Mouse (Mus musculus) small intestine, adult 2 months (tissue): ENCODE results near the gene Mb. TPM values are rescaled to one million over a fixed set of nuclear protein-coding genes. Genes with fewer than 3 reads are reported as not detected.

ENCODE experiments used
- H3K27ac ChIP-seq: fragments of 200-500 bp; 2 replicates; pipeline ENCODE4 v1.5.1; 2012; ENCODE audit warnings: low read depth, low read length, control low read depth, inconsistent platforms; ENCODE audit not compliant: insufficient read depth
- H3K27me3 ChIP-seq: fragments of 200-500 bp; 2 replicates; pipeline ENCODE4 v1.6.1; 2012; ENCODE audit warnings: mild to moderate bottlenecking, moderate library complexity, low read length, inconsistent platforms; ENCODE audit not compliant: control insufficient read depth, insufficient read depth
- H3K36me3 ChIP-seq: fragments of 200-500 bp; 2 replicates; pipeline ENCODE4 v1.6.1; 2012; ENCODE audit warnings: mild to moderate bottlenecking, low read length, control low read depth, inconsistent platforms; ENCODE audit not compliant: control insufficient read depth, insufficient read depth
- H3K4me1 ChIP-seq: fragments of 200-500 bp; 2 replicates; pipeline ENCODE4 v1.6.1; 2012; ENCODE audit warnings: low read length, inconsistent platforms, mixed read lengths; ENCODE audit not compliant: control insufficient read depth, insufficient read depth, insufficient read length
- H3K4me3 ChIP-seq: fragments of 200-500 bp; 2 replicates; pipeline ENCODE4 v1.5.1; 2012; ENCODE audit warnings: low read depth, mild to moderate bottlenecking, control low read depth, inconsistent platforms, low read length, moderate library complexity
- CTCF ChIP-seq: fragments of 200-500 bp; IDR thresholded peaks from 2 replicates; pipeline ENCODE4 v1.5.1; 2012; ENCODE audit warnings: low read depth, mild to moderate bottlenecking, control low read depth, inconsistent platforms, low read length, moderate library complexity, mixed read lengths; ENCODE audit not compliant: insufficient replicate concordance, insufficient read length; ENCODE audit errors: extremely low read depth
- POLR2A ChIP-seq: fragments of 200-500 bp; IDR thresholded peaks from 2 replicates; pipeline ENCODE4 v1.6.1; 2012; ENCODE audit warnings: low read depth, mild to moderate bottlenecking, control low read depth, inconsistent platforms, low read length, moderate library complexity
- WGBS: fragments of 180-500 bp; shearing (Covaris S2); methylation state at CpG from one replicate; pipeline ENCODE4 v1.1.7; 2018; 5-methylcytosine and 5-hydroxymethylcytosine counted together
- polyA plus RNA-seq: library from polyadenylated mRNA; depleted of rRNA; stranded (reverse); fragments of >200 nt; gene quantifications from 2 replicates; pipeline ENCODE4 v1.2.3, GENCODE M21; 2012

The Mb gene
- polyA plus RNA-seq, 1 experiment = not detected

DNA sequence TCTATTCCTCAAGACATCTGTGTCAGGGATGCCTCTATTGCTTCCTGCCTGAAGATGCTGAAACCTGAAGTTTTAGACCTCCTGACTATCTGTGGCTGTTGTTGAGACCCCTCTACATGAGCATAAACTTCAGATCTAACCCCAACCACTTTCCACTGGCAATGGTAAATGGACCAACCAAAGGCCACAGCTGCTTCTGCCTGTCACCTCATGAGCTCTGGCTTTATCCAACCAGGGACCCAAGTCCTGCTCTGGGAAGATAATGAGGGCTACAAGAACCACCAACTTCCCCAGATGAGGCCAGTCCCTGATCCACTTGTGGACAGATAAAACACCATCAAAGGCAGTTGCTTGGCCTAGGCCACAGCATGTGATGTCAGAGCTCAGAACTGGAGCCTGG is 32.6 kb downstream of the Mb start:
- Histone ChIP-seq H3K27ac (no peak overlapping the region), H3K4me1 (no peaks in the 10 kb centered on the region), H3K27me3 (no peaks in the 10 kb centered on the region), H3K4me3 (no peak overlapping the region), H3K36me3 (no peaks in the 10 kb centered on the region)
- TF ChIP-seq CTCF = no peak
- no peak for TF ChIP-seq POLR2A

DNA sequence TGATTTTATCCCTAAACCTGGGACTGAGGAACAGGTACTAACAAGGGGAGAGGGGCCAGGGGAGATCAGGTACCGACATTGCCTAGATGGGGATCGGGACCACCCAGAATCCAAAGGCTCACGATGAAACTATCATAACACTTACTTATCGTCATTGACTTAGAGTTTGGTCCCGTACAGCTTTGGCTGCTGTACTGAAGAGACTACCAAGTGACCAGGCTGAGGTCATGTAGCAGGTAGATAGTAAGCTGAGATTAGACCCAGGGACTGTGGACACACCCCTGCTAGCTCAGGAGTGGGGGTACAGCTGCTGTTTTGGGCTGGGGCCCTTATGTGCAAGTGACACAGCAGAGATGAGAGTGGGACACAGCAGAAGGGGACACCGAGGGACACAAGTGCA is 34.0 kb downstream of the Mb start:
- TF ChIP-seq POLR2A (no peak), CTCF (no peak)
- 89% methylated on average over 6 of the region's 6 CpGs for WGBS
- no peak overlapping the region for H3K27ac ChIP-seq

DNA sequence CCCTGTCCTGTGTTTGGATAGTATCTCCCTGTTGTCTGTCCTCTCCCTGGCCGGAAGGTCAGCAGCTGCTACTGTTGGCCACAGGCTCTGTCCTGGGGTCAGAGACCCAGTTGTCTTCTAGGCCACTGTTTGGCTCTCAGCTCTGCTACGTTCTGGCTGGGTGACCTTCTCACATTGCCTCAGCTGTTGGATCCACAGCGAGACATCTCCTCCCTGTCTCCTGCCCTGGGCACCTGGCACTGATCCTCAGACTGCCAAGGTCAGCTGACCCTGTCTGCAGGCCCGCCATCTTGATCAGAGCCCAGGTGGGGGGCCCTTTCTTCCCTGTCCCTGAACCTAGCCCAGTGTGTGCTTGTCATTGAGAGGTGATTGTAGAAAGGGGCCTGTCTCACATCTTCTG is 35.5 kb downstream of the Mb start:
- no peak for TF ChIP-seq POLR2A
- no peak for TF ChIP-seq CTCF
- Histone ChIP-seq H3K4me1 (no peaks in the 10 kb centered on the region), H3K27ac (no peak overlapping the region), H3K36me3 (no peaks in the 10 kb centered on the region), H3K4me3 (no peak overlapping the region), H3K27me3 (no peaks in the 10 kb centered on the region)
- 66% methylated on average over 4 of the region's 4 CpGs for WGBS

More for the DNA sequence above, 34.0 kb downstream of the Mb start:
- H3K36me3 ChIP-seq = no peaks in the 10 kb centered on the region
- H3K4me3 ChIP-seq = no peak overlapping the region
- H3K4me1 ChIP-seq = no peaks in the 10 kb centered on the region
- no peaks in the 10 kb centered on the region for H3K27me3 ChIP-seq

DNA sequence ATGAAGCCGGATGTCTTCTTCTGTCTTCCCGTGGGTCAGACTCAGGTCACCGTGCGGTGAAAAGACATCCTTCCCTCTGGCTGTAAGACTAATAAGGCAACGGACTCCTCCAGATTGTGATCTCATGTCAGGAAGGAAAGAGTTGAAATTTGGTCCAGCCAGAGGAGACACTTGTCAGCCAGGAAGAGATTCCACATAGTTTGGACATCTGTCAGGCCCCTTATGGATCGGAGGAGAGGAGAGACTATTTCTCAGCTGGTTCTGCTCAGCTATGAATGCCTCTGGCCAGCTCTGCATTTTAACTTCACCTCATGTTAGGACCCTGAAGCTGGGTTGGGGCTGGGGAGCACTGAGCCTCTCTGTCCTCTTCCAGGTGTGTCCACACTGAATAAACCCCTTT is 36.0 kb downstream of the Mb start:
- Histone ChIP-seq H3K27me3 (no peaks in the 10 kb centered on the region), H3K36me3 (no peaks in the 10 kb centered on the region), H3K27ac (no peak overlapping the region), H3K4me1 (no peaks in the 10 kb centered on the region), H3K4me3 (no peak overlapping the region)
- TF ChIP-seq CTCF = no peak
- no peak for TF ChIP-seq POLR2A
- WGBS = 57% methylated on average over 6 of the region's 6 CpGs

DNA sequence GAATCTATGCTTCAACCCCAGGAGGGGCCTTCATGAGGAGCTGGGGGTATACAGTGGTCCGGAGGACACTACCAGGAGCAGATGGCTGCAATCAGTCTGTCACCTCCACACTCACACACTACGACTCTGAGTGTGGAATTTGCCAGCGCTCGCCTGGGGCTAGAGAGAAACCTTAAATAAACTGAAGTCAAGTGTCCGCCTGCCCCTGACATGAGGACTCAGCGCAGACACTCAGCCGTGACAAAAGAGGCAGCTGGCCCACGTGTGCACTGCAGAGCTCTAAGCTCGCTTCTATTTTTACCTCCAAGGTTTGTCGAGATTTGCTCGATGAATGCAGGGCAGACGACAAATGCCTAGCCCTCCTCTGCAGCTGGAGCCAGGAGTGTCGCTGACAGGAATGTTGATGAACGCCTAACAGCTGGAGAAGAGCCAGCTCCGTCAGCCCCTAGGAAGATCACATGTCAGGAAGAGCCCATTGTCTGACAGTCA is 36.7 kb downstream of the Mb start:
- 19% methylated on average over 15 of the region's 15 CpGs for WGBS
- no peaks in the 10 kb centered on the region for H3K36me3 ChIP-seq
- H3K27ac ChIP-seq = no peak overlapping the region
- H3K4me3 ChIP-seq = no peak overlapping the region
- TF ChIP-seq POLR2A = no peak
- TF ChIP-seq CTCF = no peak
- H3K4me1 ChIP-seq = no peaks in the 10 kb centered on the region
- H3K27me3 ChIP-seq = no peaks in the 10 kb centered on the region

DNA sequence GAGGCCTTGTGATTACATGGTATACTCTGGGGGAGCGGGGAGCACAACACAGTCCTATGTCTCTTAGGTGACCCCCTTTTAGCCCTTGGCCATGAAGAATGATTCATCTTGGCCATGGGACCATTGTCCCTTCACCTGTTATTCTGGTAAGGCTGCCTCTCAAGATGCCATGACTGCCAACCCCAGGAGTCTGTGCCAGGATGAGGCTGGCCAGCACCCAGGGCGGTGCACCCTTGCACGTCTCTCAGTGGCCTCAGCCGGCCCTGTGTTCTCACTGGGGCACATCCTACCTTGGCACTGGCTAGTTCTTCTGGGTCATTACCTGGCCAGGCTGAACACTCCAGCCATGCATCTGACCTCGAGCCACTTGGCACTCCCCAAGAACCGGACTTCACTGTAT is 41.6 kb downstream of the Mb start:
- no peak overlapping the region for H3K27ac ChIP-seq
- no peaks in the 10 kb centered on the region for H3K36me3 ChIP-seq
- 82% methylated on average over 6 of the region's 6 CpGs for WGBS
- TF ChIP-seq POLR2A (no peak), CTCF (no peak)
- no peak overlapping the region for H3K4me3 ChIP-seq
- H3K27me3 ChIP-seq = no peaks in the 10 kb centered on the region
- no peaks in the 10 kb centered on the region for H3K4me1 ChIP-seq

DNA sequence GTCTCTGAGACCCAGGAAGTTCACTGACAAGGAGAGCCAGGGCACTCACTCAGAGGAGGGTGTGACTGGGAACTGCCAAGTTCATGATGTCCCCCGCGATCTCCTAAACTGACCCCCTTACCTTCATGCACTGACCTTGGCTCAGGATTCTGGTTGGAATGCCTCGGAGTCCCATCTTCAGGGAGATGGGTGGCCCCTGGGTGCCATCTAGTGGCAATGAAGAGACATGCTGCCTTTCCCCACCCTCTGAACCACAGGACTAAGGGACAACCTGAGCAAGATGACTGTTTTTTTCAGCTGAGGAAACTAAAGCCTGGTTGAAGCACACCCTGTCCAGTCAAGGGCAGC is 46.6 kb downstream of the Mb start:
- no peaks in the 10 kb centered on the region for H3K36me3 ChIP-seq
- no peak overlapping the region for H3K4me3 ChIP-seq
- H3K27ac ChIP-seq = no peak overlapping the region
- no peaks in the 10 kb centered on the region for H3K27me3 ChIP-seq
- H3K4me1 ChIP-seq = no peaks in the 10 kb centered on the region
- WGBS = 6% methylated on average over 3 of the region's 3 CpGs
- no peak for TF ChIP-seq POLR2A
- TF ChIP-seq CTCF = peak; percentile 74; the same call in 1 of the 2 replicates

DNA sequence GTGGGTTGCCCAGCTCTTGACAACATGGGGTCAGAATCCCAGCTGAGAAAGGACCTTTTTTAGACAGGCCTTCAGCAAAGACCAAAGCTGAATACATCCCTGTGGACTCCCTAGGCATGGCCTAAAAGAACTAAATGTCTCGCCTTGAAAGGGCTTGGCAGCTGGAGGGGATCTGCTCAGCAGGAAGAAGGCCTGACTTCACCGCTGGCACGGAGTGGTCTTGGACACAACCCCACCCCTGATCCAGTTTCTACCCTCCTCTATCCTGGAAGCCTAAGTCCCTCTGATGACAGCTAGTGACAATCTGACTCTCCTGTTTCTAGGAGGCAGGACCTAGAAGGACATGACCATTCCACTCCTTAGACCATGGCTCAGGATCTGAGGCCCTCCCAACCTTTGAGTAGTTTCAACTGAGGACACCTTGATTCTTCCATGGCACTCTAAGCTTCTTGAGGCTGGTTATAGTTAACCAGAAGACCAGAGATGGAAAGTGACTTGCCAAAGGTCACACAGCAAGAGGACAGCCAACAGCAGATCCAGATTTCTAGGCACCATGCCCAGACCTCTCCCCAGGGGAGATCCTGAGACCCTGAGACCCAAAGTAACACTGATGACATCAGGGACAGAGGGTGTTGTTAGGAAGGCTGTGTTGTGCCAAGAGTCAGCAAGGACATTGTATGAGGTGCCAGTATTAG is 47.1 kb downstream of the Mb start:
- H3K4me3 ChIP-seq = no peak overlapping the region
- 90% methylated on average over 3 of the region's 3 CpGs for WGBS
- H3K4me1 ChIP-seq = no peaks in the 10 kb centered on the region
- H3K36me3 ChIP-seq = no peaks in the 10 kb centered on the region
- H3K27me3 ChIP-seq = no peaks in the 10 kb centered on the region
- H3K27ac ChIP-seq = no peak overlapping the region
- TF ChIP-seq CTCF = no peak
- TF ChIP-seq POLR2A = no peak
